Mouse (Mus musculus): ENCODE data around the gene Foxi2. TPM values are rescaled to one million over a fixed set of nuclear protein-coding genes. Genes with fewer than 3 reads are reported as not detected.

Foxi2 gene
- not detected in 2 replicates for polyA plus RNA-seq (2012; rRNA removed)

- 5% methylated on average over 51 of the region's 51 CpGs for WGBS
- DNase-seq (ENCODE audit: low read depth, low spot score) = no peak
Measured at GRCm38 (mm10) chr7:135410237-135410965, at the start of gene Foxi2. Gene Foxi2, plus strand, starts transcription at chr7:135410308.

GRCm38 (mm10) chr7:135364606-135365005 lies 45.5 kb upstream of the Foxi2 start:
- no peak for DNase-seq (ENCODE audit: low read depth, low spot score)
- 89% methylated on average over 5 of the region's 5 CpGs for WGBS

GRCm38 (mm10) chr7:135376048-135376447 lies 34.1 kb upstream of the Foxi2 start:
- DNase-seq (ENCODE audit: low read depth, low spot score) = no peak
- WGBS = 85% methylated on average over 13 of the region's 13 CpGs

GRCm38 (mm10) chr7:135376932-135377331 lies 33.2 kb upstream of the Foxi2 start:
- WGBS = 66% methylated on average over 5 of the region's 5 CpGs
- DNase-seq (ENCODE audit: low read depth, low spot score) = no peak

- DNase-seq (ENCODE audit: low read depth, low spot score) = no peak
- WGBS = 68% methylated on average over 5 of the region's 5 CpGs
Measured at GRCm38 (mm10) chr7:135378331-135378730, 31.8 kb upstream of the Foxi2 start.

- no peak for DNase-seq (ENCODE audit: low read depth, low spot score)
- 56% methylated on average over 3 of the region's 3 CpGs for WGBS
Measured at GRCm38 (mm10) chr7:135389039-135389438, 21.1 kb upstream of the Foxi2 start.

GRCm38 (mm10) chr7:135392949-135393542 lies 17.1 kb upstream of the Foxi2 start:
- DNase-seq (ENCODE audit: low read depth, low spot score) = no peak
- 11% methylated on average over 5 of the region's 5 CpGs for WGBS

GRCm38 (mm10) chr7:135394436-135394835 lies 15.7 kb upstream of the Foxi2 start:
- WGBS = 91% methylated on average over 3 of the region's 3 CpGs
- DNase-seq (ENCODE audit: low read depth, low spot score) = no peak

- DNase-seq (ENCODE audit: low read depth, low spot score) = no peak
Measured at GRCm38 (mm10) chr7:135395242-135395641, 14.9 kb upstream of the Foxi2 start.

- 29% methylated on average over 6 of the region's 6 CpGs for WGBS
- no peak for DNase-seq (ENCODE audit: low read depth, low spot score)
Measured at GRCm38 (mm10) chr7:135397096-135397495, 13.0 kb upstream of the Foxi2 start.

GRCm38 (mm10) chr7:135397874-135398273 lies 12.2 kb upstream of the Foxi2 start:
- 37% methylated on average over 5 of the region's 5 CpGs for WGBS

GRCm38 (mm10) chr7:135403416-135403815 lies 6.7 kb upstream of the Foxi2 start:
- peak; percentile 47 for DNase-seq (ENCODE audit: low read depth, low spot score)
- WGBS = 6% methylated on average over 5 of the region's 5 CpGs

More at GRCm38 (mm10) chr7:135397874-135398273, 12.2 kb upstream of the Foxi2 start:
- DNase-seq (ENCODE audit: low read depth, low spot score) = no peak

- no peak for DNase-seq (ENCODE audit: low read depth, low spot score)
- WGBS = 50% methylated on average over 3 of the region's 3 CpGs
Measured at GRCm38 (mm10) chr7:135406761-135407160, 3.3 kb upstream of the Foxi2 start.

- DNase-seq (ENCODE audit: low read depth, low spot score) = no peak
- 55% methylated on average over 3 of the region's 3 CpGs for WGBS
Measured at GRCm38 (mm10) chr7:135408501-135408900, 1.6 kb upstream of the Foxi2 start.

GRCm38 (mm10) chr7:135412357-135412756 lies 2.2 kb downstream of the Foxi2 start:
- DNase-seq (ENCODE audit: low read depth, low spot score) = no peak
- WGBS = 37% methylated on average over 6 of the region's 6 CpGs

- no peak for DNase-seq (ENCODE audit: low read depth, low spot score)
- WGBS = 90% methylated on average over 6 of the region's 6 CpGs
Measured at GRCm38 (mm10) chr7:135428840-135429239, 18.7 kb downstream of the Foxi2 start.

- 80% methylated on average over 2 of the region's 2 CpGs for WGBS
- no peak for DNase-seq (ENCODE audit: low read depth, low spot score)
Measured at GRCm38 (mm10) chr7:135430903-135431302, 20.8 kb downstream of the Foxi2 start.

- no peak for DNase-seq (ENCODE audit: low read depth, low spot score)
- 55% methylated on average over 4 of the region's 4 CpGs for WGBS
Measured at GRCm38 (mm10) chr7:135443903-135444302, 33.8 kb downstream of the Foxi2 start.

GRCm38 (mm10) chr7:135451340-135451739 lies 41.2 kb downstream of the Foxi2 start:
- 75% methylated on average over 3 of the region's 3 CpGs for WGBS

GRCm38 (mm10) chr7:135452366-135452765 lies 42.3 kb downstream of the Foxi2 start:
- whole genome bisulfite sequencing = 14% methylated on average over 1 of the region's 1 CpGs

More at GRCm38 (mm10) chr7:135451340-135451739, 41.2 kb downstream of the Foxi2 start:
- DNase-seq (ENCODE audit: low read depth, low spot score) = no peak

GRCm38 (mm10) chr7:135453690-135454089 lies 43.6 kb downstream of the Foxi2 start:
- DNase-seq (ENCODE audit: low read depth, low spot score) = no peak
- WGBS = 32% methylated on average over 3 of the region's 3 CpGs

More at GRCm38 (mm10) chr7:135452366-135452765, 42.3 kb downstream of the Foxi2 start:
- no peak for DNase-seq (ENCODE audit: low read depth, low spot score)
